Comparison of ENCODE assay signal across 17 mouse cellular contexts in genomic region chr5:117844611-117845010, GRCm38 (mm10).
A peak's percentile ranks its signal among the peaks of the same experiment; 100 is the strongest.
DNase-seq lines count a peak whose midpoint lies in the region; ATAC-seq and TF ChIP-seq lines count a peak whose summit lies in the region.
"Had no signal": no experiment of that assay in that cellular context is flagged by ENCODE, and none has a peak within 500 bp of the region (broad histone marks: within the 10 kb centered on the region; RNA-seq: fewer than 3 reads in every experiment).

No protein-coding gene starts in this region.

- no peaks in the 10 kb centered on the region for H3K36me3 ChIP-seq in lung, postnatal 0 days (ENCODE audit: insufficient read depth, low read length)
- H3K36me3 ChIP-seq in hindbrain, embryonic 16.5 days (ENCODE audit: control insufficient read depth, insufficient read depth, low read length), result no peaks in the 10 kb centered on the region
- H3K36me3 ChIP-seq: heart, embryonic 13.5 days; hindbrain, embryonic 15.5 days; limb, embryonic 15.5 days; lung, embryonic 15.5 days; midbrain, embryonic 10.5 days had no signal

- H3K9ac ChIP-seq in lung, postnatal 0 days (replicated peaks; ENCODE audit: low read depth), result no peak overlapping the region
- no peak overlapping the region for H3K9ac ChIP-seq in hindbrain, embryonic 16.5 days (ENCODE audit: low read depth, low read length)
- H3K9ac ChIP-seq: heart, embryonic 13.5 days; hindbrain, embryonic 15.5 days; limb, embryonic 15.5 days; lung, embryonic 15.5 days had no signal

- H3K4me1 ChIP-seq in lung, postnatal 0 days (ENCODE audit: insufficient read depth, low read depth, low read length), result no peaks in the 10 kb centered on the region
- peaks cover 21% of the 10 kb centered on the region for H3K4me1 ChIP-seq in hindbrain, embryonic 16.5 days (ENCODE audit: control insufficient read depth, insufficient read depth, low read depth, low read length)
- H3K4me1 ChIP-seq: heart, embryonic 13.5 days had no signal

- no peak overlapping the region for H3K4me3 ChIP-seq in lung, postnatal 0 days (ENCODE audit: low read depth, low read length)
- no peak overlapping the region for H3K4me3 ChIP-seq in hindbrain, embryonic 16.5 days (ENCODE audit: low read length)
- H3K4me3 ChIP-seq: heart, embryonic 13.5 days; hindbrain, embryonic 15.5 days; limb, embryonic 15.5 days; lung, embryonic 15.5 days; midbrain, embryonic 10.5 days had no signal

- H3K27me3 ChIP-seq in lung, postnatal 0 days (replicated peaks; ENCODE audit: insufficient read depth, low read length), result peaks cover 28% of the 10 kb centered on the region
- H3K27me3 ChIP-seq in hindbrain, embryonic 16.5 days (replicated peaks; ENCODE audit: control insufficient read depth, insufficient read depth, low read length), result peaks cover 26% of the 10 kb centered on the region

- no peak for TF ChIP-seq CTCF in lung, postnatal 0 days (IDR thresholded peaks at IDR 0.05)

- 21% methylated on average over 1 of the region's 1 CpGs for WGBS in lung, postnatal 0 days
- WGBS in hindbrain, embryonic 16.5 days, result 18% methylated on average over 1 of the region's 1 CpGs

- H3K27ac ChIP-seq in lung, postnatal 0 days (ENCODE audit: low read length), result no peak overlapping the region
- no peak overlapping the region for H3K27ac ChIP-seq in hindbrain, embryonic 16.5 days (ENCODE audit: low read depth, low read length)
- H3K27ac ChIP-seq: heart, embryonic 13.5 days; hindbrain, embryonic 15.5 days; limb, embryonic 15.5 days; lung, embryonic 15.5 days; midbrain, embryonic 10.5 days had no signal

- H3K4me2 ChIP-seq in lung, postnatal 0 days (replicated peaks; ENCODE audit: low read depth, low read length), result no peak overlapping the region
- H3K4me2 ChIP-seq in hindbrain, embryonic 16.5 days (ENCODE audit: low read length), result no peak overlapping the region
- H3K4me2 ChIP-seq: heart, embryonic 13.5 days; hindbrain, embryonic 15.5 days; limb, embryonic 15.5 days; lung, embryonic 15.5 days had no signal

- peak; percentile 65 for DNase-seq in embryo, embryonic 10 days (ENCODE audit: low spot score)
- no peak for DNase-seq in embryo, embryonic 9.5 days (ENCODE audit: extremely low spot score)
- DNase-seq in lung, postnatal 0 days (ENCODE audit: low spot score), result peak; percentile 10
- no peak for DNase-seq in lung, postnatal 10 days
- peak; percentile 46 for DNase-seq in embryo, embryonic 11.5 days (ENCODE audit: low read depth, low spot score)
- peak; percentile 64 for DNase-seq in mesoderm, embryonic 11.5 days (ENCODE audit: low read depth, low spot score)
- DNase-seq in left cerebral cortex, adult 11 months (ENCODE audit: low spot score), result no peak
- DNase-seq: cerebellum, postnatal 25 days; gastrocnemius, postnatal 25 days; layer of hippocampus, postnatal 36 days; thymus, adult 18-20 months had no signal

- H3K9me3 ChIP-seq in lung, postnatal 0 days (ENCODE audit: low read length), result no peaks in the 10 kb centered on the region
- H3K9me3 ChIP-seq in hindbrain, embryonic 16.5 days (ENCODE audit: control insufficient read depth, low read length), result no peaks in the 10 kb centered on the region
- H3K9me3 ChIP-seq: heart, embryonic 13.5 days; hindbrain, embryonic 15.5 days; limb, embryonic 15.5 days; lung, embryonic 15.5 days; midbrain, embryonic 10.5 days had no signal

- ATAC-seq in lung, postnatal 0 days, result no peak
- ATAC-seq in hindbrain, embryonic 16.5 days, result no peak

- TF ChIP-seq EP300 in lung, postnatal 0 days (IDR thresholded peaks at IDR 0.05), result no peak

Comparison
In these comparisons a context has a peak if more than half of its experiments do, and no peak if none do; other contexts are left out.
1. DNase-seq: peak in embryo, embryonic 10 days (single experiment), lung, postnatal 0 days (single experiment), embryo, embryonic 11.5 days (single experiment) and mesoderm, embryonic 11.5 days (single experiment); none in embryo, embryonic 9.5 days (single experiment), lung, postnatal 10 days (single experiment) and left cerebral cortex, adult 11 months (single experiment).